Mouse (Mus musculus) midbrain, embryonic 13.5 days (tissue): ENCODE data around the gene Slc16a9. TPM values are rescaled to one million over a fixed set of nuclear protein-coding genes. Genes with fewer than 3 reads are reported as not detected.

Experiments used
- ATAC-seq: fragments of 200-750 bp; cut with Nextera tagmentation; 2 replicates; pipeline ENCODE4 v1.8.0; 2017; ENCODE audit warnings: mild to moderate bottlenecking, moderate TSS enrichment, moderate library complexity
- H3K27ac ChIP-seq: fragments of 300-500 bp; sonication (generic); 2 replicates; pipeline ENCODE4 v1.5.1; 2015; ENCODE audit warnings: inconsistent platforms, mild to moderate bottlenecking, moderate library complexity
- H3K27me3 ChIP-seq: fragments of 300-500 bp; sonication (generic); 2 replicates; pipeline ENCODE4 v1.6.1; 2015; ENCODE audit warnings: mild to moderate bottlenecking, inconsistent platforms
- H3K36me3 ChIP-seq: fragments of 300-500 bp; sonication (generic); 2 replicates; pipeline ENCODE4 v1.6.1; 2015; ENCODE audit warnings: mild to moderate bottlenecking, inconsistent platforms
- H3K4me1 ChIP-seq: fragments of 300-500 bp; sonication (generic); replicated peaks from 2 replicates; pipeline ENCODE4 v1.6.1; 2015; ENCODE audit warnings: inconsistent platforms
- H3K4me2 ChIP-seq: fragments of 300-500 bp; sonication (generic); replicated peaks from 2 replicates; pipeline ENCODE4 v1.6.1; 2015; ENCODE audit warnings: moderate library complexity, mild to moderate bottlenecking, inconsistent platforms
- H3K4me3 ChIP-seq: fragments of 300-500 bp; sonication (generic); replicated peaks from 2 replicates; pipeline ENCODE4 v1.5.1; 2015; ENCODE audit warnings: mild to moderate bottlenecking, inconsistent platforms
- H3K9ac ChIP-seq: fragments of 300-500 bp; sonication (generic); replicated peaks from 2 replicates; pipeline ENCODE4 v1.6.1; 2015; ENCODE audit warnings: mild to moderate bottlenecking, inconsistent platforms
- H3K9me3 ChIP-seq: fragments of 300-500 bp; sonication (generic); 2 replicates; pipeline ENCODE4 v1.6.1; 2016; ENCODE audit warnings: mild to moderate bottlenecking, inconsistent platforms
- WGBS: fragments of 180-500 bp; shearing (Covaris S2); methylation state at CpG from one replicate; pipeline ENCODE4 v1.1.7; 2015; 5-methylcytosine and 5-hydroxymethylcytosine counted together
- polyA plus RNA-seq: library from polyadenylated mRNA; unstranded; fragments of >200 nt; fragmentation: Nextera tagmentation; extraction: Ambion mirVana; gene quantifications from 2 replicates; pipeline ENCODE4 v1.2.1, GENCODE M21; 2015

Slc16a9 gene
- polyA plus RNA-seq = 0.82 and 1.5 TPM in 2 replicates

DNA sequence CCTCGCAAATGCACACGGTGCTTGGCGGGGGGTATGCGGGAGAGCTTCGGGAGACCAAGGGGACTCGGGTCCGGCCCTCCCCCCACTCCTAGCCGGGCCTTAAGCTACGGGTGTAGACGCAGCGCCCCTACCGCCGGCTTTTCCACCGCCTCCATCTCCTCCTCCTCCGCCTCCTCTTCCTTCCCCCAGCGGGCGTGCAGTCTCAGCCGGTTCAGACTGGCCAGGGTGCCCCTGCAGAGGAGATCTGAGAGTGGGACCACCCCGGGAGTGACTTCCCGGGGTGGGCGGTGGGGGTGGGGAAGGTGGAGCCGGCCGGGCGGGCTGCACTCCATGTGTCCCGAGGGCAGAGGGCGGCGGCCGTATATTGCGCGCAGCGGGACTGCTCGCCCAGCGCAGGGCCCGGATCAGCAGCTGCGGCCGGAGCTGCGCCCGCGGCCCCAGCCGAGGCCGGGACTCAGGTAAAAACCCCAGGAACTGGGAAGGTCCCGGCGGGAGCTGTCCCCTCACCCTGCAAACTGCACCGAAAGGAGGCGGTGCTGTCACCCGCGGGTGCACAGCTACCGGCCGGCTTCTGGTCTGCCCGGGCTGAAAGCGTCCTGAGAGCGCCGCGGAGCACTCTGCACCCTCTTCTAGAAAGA lies at the start of gene Slc16a9:
Slc16a9 (plus strand) TSS at position 180 of the 638 bp plus-strand sequence.
- 0% methylated on average over 52 of the region's 54 CpGs for WGBS
- peak within 1 kb of the TSS; percentile 96 for H3K4me2 ChIP-seq

DNA sequence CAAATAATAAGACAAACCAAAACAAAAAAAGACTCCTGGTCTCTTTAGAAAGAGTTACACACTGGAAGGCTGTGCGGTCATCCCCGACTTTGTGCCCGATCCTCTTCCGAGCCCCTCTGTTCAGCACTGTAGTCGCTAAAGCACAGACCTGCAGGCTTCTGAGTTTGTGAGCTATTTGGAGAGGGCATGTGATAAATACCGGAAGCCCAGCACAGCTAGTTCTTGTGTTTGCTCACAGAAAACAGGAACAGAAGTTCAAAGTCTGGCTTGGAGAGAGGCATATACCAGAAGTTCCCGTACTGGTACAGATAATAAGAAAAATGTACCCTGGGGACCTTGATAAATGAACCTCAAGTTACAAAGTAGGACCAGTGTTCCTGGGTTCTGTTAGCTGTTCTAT lies 49.6 kb upstream of the Slc16a9 start:
- Histone ChIP-seq H3K36me3 (peaks cover 26% of the 10 kb centered on the region), H3K27ac (no peak overlapping the region), H3K4me1 (no peaks in the 10 kb centered on the region), H3K27me3 (no peaks in the 10 kb centered on the region), H3K4me3 (no peak overlapping the region), H3K4me2 (no peak overlapping the region), H3K9me3 (no peaks in the 10 kb centered on the region), H3K9ac (no peak overlapping the region)
- WGBS = 79% methylated on average over 7 of the region's 7 CpGs
- no peak for ATAC-seq

More for the DNA sequence above, at the start of gene Slc16a9:
- Histone ChIP-seq H3K9ac (peak within 1 kb of the TSS; percentile 76), H3K36me3 (no peaks in the 10 kb centered on the region), H3K4me3 (peak within 1 kb of the TSS; percentile 66), H3K9me3 (no peaks in the 10 kb centered on the region), H3K27ac (no peak within 1 kb of the TSS), H3K4me1 (peaks cover 17% of the 10 kb centered on the region), H3K27me3 (peaks cover 42% of the 10 kb centered on the region)
- peak; percentile 93 for ATAC-seq

DNA sequence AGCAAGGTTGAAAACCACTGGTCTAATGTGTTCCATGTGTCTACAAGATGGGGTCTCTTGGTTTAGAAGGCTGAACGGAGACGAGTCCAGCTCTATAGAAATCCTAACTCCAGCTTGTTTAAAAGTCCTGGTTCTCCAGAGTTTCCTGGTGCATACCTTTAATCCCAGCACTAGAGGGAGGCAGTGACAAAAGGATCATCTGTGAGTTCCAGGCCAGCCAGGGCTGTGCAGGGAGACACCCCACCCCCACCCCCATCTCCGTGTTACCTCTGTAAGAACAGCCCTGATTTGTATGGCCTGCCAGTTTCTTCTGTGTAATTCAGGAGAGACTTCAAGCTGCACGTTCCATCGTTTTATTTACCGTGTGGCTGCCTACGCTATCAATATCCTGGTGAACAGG lies 49.1 kb upstream of the Slc16a9 start:
- peak; percentile 50; the same call in 1 of the 2 replicates for ATAC-seq
- H3K4me3 ChIP-seq = no peak overlapping the region
- 68% methylated on average over 7 of the region's 7 CpGs for WGBS

DNA sequence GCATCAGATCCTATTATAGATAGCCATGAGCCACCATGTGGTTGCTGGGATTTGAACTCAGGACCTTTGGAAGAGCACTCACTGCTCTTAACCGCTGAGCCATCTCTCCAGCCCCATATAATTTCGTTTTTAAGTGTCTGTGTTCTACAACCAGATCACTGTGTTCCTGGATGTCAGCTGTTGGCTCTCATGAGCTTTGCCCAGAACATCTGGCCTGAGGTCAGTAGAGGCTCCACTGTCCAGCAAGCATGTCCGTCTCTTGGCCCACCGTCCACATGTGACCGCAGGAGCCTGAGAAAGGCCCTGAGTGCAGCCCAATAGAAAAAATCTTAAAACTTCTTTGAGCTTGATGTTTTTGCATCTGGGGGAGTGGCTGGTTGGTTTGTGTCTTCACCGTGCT lies 48.2 kb upstream of the Slc16a9 start:
- 92% methylated on average over 6 of the region's 6 CpGs for WGBS

More for the DNA sequence above, 49.1 kb upstream of the Slc16a9 start:
- H3K27ac ChIP-seq = no peak overlapping the region
- H3K4me1 ChIP-seq = 0 out of 2 replicates have a peak, but pooled peaks cover 3% of the 10 kb centered on the region
- H3K36me3 ChIP-seq = peaks cover 20% of the 10 kb centered on the region
- no peaks in the 10 kb centered on the region for H3K9me3 ChIP-seq
- no peak overlapping the region for H3K9ac ChIP-seq
- H3K4me2 ChIP-seq = no peak overlapping the region
- no peaks in the 10 kb centered on the region for H3K27me3 ChIP-seq

DNA sequence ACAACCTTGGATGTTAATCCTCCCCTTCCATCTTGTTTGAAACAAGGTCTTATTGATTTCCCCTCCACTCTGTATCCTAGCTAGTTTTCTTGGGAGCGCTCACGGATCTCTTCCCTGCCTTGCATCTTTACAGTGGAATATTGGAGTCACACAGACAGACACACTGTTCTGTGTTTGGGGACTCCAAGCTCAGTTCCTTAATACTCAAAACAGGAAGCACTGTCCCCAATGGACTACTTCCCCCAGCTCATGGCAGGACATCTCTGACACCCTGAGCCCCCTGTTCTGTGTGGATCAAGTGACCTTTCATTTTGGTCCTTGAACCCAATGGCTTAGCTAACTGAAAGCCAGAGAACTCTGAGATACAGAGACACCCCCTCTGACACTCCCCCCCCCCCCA lies 47.3 kb upstream of the Slc16a9 start:
- no peak overlapping the region for H3K9ac ChIP-seq
- H3K4me1 ChIP-seq = 0 out of 2 replicates have a peak, but pooled peaks cover 6% of the 10 kb centered on the region
- H3K9me3 ChIP-seq = 0 out of 2 replicates have a peak, but pooled peaks cover 2% of the 10 kb centered on the region
- 82% methylated on average over 2 of the region's 2 CpGs for WGBS
- no peak overlapping the region for H3K4me3 ChIP-seq
- H3K36me3 ChIP-seq = peaks cover 11% of the 10 kb centered on the region
- no peak for ATAC-seq
- no peak overlapping the region for H3K4me2 ChIP-seq
- H3K27ac ChIP-seq = no peak overlapping the region
- H3K27me3 ChIP-seq = no peaks in the 10 kb centered on the region

More for the DNA sequence above, 48.2 kb upstream of the Slc16a9 start:
- Histone ChIP-seq H3K36me3 (peaks cover 14% of the 10 kb centered on the region), H3K9ac (no peak overlapping the region), H3K27ac (no peak overlapping the region), H3K9me3 (no peaks in the 10 kb centered on the region), H3K4me1 (0 out of 2 replicates have a peak, but pooled peaks cover 6% of the 10 kb centered on the region), H3K4me2 (no peak overlapping the region), H3K4me3 (no peak overlapping the region), H3K27me3 (no peaks in the 10 kb centered on the region)
- no peak for ATAC-seq

DNA sequence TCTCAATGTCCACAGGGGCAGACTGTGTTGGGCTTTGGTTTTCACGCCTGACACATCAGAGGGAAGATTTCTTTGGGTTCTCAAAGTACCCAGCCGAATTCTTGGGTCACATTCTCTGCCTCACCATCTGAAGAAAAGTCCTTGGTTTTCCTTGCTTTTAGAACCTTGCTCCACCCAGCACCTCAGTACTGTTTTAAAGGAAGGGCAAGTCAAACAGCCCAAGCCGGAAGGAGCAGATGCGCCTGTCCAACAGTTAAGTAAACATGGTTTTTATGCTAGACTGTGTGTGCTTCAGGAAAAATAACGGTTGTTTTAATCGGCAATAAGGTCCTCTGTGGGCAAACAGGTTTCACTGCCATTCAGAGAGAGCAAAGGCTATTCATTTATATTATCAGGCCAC lies 46.9 kb upstream of the Slc16a9 start:
- ATAC-seq = no peak
- no peak overlapping the region for H3K4me2 ChIP-seq
- WGBS = 77% methylated on average over 6 of the region's 6 CpGs
- no peaks in the 10 kb centered on the region for H3K27me3 ChIP-seq
- peaks cover 8% of the 10 kb centered on the region for H3K36me3 ChIP-seq
- 0 out of 2 replicates have a peak, but pooled peaks cover 6% of the 10 kb centered on the region for H3K4me1 ChIP-seq
- no peak overlapping the region for H3K27ac ChIP-seq
- no peak overlapping the region for H3K9ac ChIP-seq
- 0 out of 2 replicates have a peak, but pooled peaks cover 2% of the 10 kb centered on the region for H3K9me3 ChIP-seq
- H3K4me3 ChIP-seq = no peak overlapping the region

DNA sequence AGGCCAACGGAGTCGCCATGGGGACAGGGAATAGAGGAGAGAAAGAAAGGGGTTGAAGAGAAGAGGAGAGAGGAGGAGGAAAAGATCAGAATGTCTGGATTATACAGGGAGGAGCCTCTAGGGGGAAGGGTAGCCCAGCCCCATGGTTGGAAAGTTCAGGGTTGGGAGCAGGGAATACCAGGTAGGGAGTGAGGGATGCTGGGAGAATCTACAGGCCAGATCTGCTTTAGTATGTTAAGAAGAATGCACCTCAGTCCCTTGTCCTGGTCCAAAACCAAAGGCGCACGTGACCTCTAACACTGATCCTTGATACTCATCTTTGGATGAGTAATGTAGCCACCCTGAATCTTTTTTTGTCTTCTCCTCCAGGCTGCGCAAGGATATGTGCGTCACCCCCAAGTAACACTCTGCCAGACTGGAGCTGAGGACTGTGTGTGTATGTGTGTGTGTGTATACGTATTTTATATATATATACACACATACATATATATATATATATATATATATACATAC lies 45.9 kb upstream of the Slc16a9 start:
- WGBS = 94% methylated on average over 7 of the region's 7 CpGs
- Histone ChIP-seq H3K4me1 (0 out of 2 replicates have a peak, but pooled peaks cover 6% of the 10 kb centered on the region), H3K36me3 (peaks cover under 1% of the 10 kb centered on the region; the same call in 1 of the 2 replicates), H3K27me3 (no peaks in the 10 kb centered on the region), H3K4me3 (no peak overlapping the region), H3K9me3 (0 out of 2 replicates have a peak, but pooled peaks cover 2% of the 10 kb centered on the region), H3K9ac (no peak overlapping the region), H3K27ac (no peak overlapping the region), H3K4me2 (no peak overlapping the region)
- no peak for ATAC-seq

DNA sequence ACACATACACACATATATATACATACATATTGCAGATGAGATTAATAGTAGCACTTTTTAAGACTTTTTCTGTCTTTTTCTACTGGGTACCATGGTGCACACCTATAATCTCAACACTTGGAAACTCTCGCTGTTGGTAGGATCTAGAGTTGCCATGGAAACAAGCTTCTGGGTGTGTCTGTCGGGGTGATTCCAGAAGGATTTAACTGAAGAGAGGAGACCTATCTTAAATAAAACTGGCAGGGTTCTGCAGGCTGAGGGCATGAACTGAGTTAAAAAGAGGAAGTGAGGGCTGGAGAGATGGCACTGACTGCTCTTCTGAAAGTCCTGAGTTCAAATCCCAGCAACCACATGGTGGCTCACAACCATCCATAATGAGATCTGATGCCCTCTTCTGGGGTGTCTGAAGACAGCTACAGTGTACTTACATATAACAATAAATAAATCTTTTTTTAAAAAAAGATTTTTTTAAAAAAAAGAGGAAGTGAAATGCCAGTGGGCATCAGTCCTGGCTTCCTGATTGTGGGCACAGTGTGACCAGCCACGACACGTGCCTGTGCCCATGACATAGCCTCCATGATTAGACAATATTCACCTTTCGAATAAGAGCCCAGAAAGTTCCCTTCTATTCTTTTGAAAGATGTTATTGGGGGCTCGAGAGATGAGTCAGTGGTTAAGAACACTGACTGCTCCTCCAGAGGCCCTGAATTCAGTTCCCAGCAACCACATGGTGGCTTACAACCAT lies 45.3 kb upstream of the Slc16a9 start:
- Histone ChIP-seq H3K27me3 (no peaks in the 10 kb centered on the region), H3K9me3 (0 out of 2 replicates have a peak, but pooled peaks cover 2% of the 10 kb centered on the region), H3K4me3 (no peak overlapping the region), H3K4me1 (0 out of 2 replicates have a peak, but pooled peaks cover 6% of the 10 kb centered on the region), H3K36me3 (no peaks in the 10 kb centered on the region), H3K27ac (no peak overlapping the region), H3K9ac (no peak overlapping the region), H3K4me2 (no peak overlapping the region)
- 88% methylated on average over 6 of the region's 6 CpGs for whole genome bisulfite sequencing
- ATAC-seq = no peak

DNA sequence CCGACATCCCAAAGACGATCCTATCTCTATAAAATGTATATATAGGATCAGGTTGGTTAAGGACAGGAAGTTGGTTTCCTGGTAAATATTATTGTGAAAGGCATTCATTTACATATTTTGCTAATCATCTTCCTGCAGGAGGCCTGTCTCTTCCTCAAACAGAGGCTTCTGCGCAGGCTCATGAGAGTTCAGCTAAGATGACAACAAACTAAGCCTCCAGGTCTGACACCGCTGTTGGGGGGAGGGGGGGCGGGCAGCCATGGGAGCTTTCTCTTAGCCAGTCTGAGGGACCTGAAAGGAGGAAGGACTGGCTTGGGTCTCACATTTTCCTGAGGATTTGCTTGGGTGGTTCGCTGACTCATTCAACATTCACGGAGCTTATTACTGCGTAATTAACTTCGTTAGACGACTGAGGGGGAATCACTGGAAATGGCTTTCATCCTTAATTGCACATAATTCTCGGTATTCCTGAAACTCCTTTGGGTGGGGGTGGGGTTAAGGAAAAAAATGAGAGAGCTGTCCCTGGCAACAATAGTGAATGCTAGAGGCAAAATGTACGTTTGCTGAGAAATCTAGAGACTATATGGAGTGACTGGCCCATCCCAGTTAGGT lies 43.9 kb upstream of the Slc16a9 start:
- no peak overlapping the region for H3K27ac ChIP-seq
- H3K9ac ChIP-seq = no peak overlapping the region
- H3K4me3 ChIP-seq = no peak overlapping the region
- H3K4me1 ChIP-seq = 0 out of 2 replicates have a peak, but pooled peaks cover 6% of the 10 kb centered on the region
- 0 out of 2 replicates have a peak, but pooled peaks cover 2% of the 10 kb centered on the region for H3K9me3 ChIP-seq
- no peaks in the 10 kb centered on the region for H3K36me3 ChIP-seq
- no peak for ATAC-seq
- H3K4me2 ChIP-seq = no peak overlapping the region
- H3K27me3 ChIP-seq = no peaks in the 10 kb centered on the region
- WGBS = 59% methylated on average over 12 of the region's 12 CpGs

DNA sequence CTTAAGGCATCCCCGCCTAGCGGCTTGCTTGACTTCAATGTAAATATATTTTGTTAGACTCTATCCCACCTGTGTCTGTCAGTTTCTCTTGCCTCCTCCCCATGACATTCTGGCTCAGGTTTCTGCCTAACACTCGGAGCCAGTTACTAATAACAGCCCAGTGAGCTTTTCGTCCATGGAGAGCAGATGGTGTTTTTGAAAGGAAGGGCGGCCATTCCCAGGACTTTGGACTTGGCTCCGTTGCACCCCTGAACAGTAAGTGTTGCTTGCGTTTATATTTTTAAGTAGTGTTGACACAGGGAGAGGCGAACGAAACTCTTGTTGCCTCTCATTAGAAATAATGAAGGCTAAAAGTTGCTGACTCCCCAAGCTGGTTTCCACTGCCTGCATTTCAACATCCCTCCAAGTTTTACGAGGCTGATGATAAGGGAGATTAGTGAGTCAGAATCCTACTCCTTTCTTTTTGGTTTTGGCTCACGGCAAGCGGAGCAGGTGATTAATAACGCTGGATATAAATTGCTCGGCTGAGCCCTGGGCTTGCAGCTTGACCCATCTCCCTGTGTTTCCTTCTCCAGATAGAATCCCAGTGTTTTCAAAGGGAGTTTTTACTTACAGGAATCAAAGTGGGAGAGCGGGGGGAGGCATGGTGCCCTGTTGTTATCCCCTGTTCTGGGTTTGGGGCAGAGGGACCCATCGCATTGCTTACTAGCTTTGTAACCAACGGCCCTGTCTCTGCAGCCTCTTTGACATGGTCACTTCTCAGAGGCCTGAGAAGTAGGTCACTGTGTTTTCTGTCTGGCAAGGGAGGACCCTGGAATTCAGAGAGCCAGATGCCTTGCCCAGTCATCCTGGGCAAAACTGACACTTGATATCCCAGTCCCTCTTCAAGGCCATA lies 40.1 kb upstream of the Slc16a9 start, which contains the start of gene Mrln:
Mrln (plus strand) TSS at position 160 of the 895 bp plus-strand sequence.
- H3K4me2 ChIP-seq = no peak within 1 kb of the TSS
- no peak within 1 kb of the TSS for H3K27ac ChIP-seq
- H3K9me3 ChIP-seq = 0 out of 2 replicates have a peak, but pooled peaks cover 2% of the 10 kb centered on the region
- 0 out of 2 replicates have a peak, but pooled peaks cover 6% of the 10 kb centered on the region for H3K4me1 ChIP-seq
- no peak within 1 kb of the TSS for H3K4me3 ChIP-seq
- no peak for ATAC-seq
- H3K27me3 ChIP-seq = no peaks in the 10 kb centered on the region
- H3K9ac ChIP-seq = no peak within 1 kb of the TSS
- no peaks in the 10 kb centered on the region for H3K36me3 ChIP-seq
- WGBS = 69% methylated on average over 17 of the region's 17 CpGs

DNA sequence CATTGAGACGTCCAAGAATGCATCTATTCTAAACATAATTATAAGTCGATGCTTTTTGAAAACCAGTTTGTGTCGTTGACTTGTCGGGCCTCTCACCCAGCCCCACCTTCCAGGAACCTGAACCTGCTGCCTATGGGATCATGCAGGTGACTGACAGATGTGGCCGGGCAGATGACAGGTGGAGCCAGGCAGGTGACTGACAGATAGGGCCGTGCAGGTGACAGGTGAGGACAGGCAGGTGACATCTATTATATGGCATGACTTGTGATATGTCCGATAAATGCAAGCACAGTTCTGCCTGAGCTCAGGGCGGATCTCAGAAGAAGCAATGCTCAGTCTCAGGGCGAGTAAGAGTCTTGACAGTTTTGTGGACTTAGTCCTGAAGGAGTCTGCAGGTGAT lies 33.6 kb upstream of the Slc16a9 start:
- no peak overlapping the region for H3K4me2 ChIP-seq
- H3K4me1 ChIP-seq = no peaks in the 10 kb centered on the region
- H3K27ac ChIP-seq = no peak overlapping the region
- H3K4me3 ChIP-seq = no peak overlapping the region
- H3K27me3 ChIP-seq = no peaks in the 10 kb centered on the region
- no peak overlapping the region for H3K9ac ChIP-seq
- no peak for ATAC-seq
- WGBS = 88% methylated on average over 9 of the region's 9 CpGs
- no peaks in the 10 kb centered on the region for H3K9me3 ChIP-seq
- H3K36me3 ChIP-seq = no peaks in the 10 kb centered on the region
